Mouse (Mus musculus) intestine, postnatal 0 days (tissue): ENCODE measurements around the gene Smtnl1. TPM values are rescaled to one million over a fixed set of nuclear protein-coding genes. Genes with fewer than 3 reads are reported as not detected.

Experiments
- ATAC-seq: fragments of 200-750 bp; cut with Nextera tagmentation; 2 replicates; pipeline ENCODE4 v1.8.0; 2017; ENCODE audit warnings: mild to moderate bottlenecking, moderate TSS enrichment, moderate library complexity
- H3K27ac ChIP-seq: fragments of 300-500 bp; sonication (generic); 2 replicates; pipeline ENCODE4 v1.5.1; 2014; ENCODE audit warnings: mild to moderate bottlenecking, low read depth, low read length, moderate library complexity
- H3K27me3 ChIP-seq: fragments of 300-500 bp; sonication (generic); replicated peaks from 2 replicates; pipeline ENCODE4 v1.6.1; 2014; ENCODE audit warnings: low read length, mixed read lengths; ENCODE audit not compliant: control insufficient read depth, insufficient read depth
- H3K36me3 ChIP-seq: fragments of 300-500 bp; sonication (generic); 2 replicates; pipeline ENCODE4 v1.6.1; 2014; ENCODE audit warnings: mild to moderate bottlenecking, moderate library complexity; ENCODE audit not compliant: control insufficient read depth, insufficient read depth
- H3K4me1 ChIP-seq: fragments of 300-500 bp; sonication (generic); replicated peaks from 2 replicates; pipeline ENCODE4 v1.6.1; 2014; ENCODE audit warnings: antibody characterized with exemption, low read length, mixed read lengths; ENCODE audit not compliant: control insufficient read depth, insufficient read depth
- H3K4me2 ChIP-seq: fragments of 300-500 bp; sonication (generic); replicated peaks from 2 replicates; pipeline ENCODE4 v1.6.1; 2014; ENCODE audit warnings: low read depth, mild to moderate bottlenecking, moderate library complexity
- H3K4me3 ChIP-seq: fragments of 300-500 bp; sonication (generic); 2 replicates; pipeline ENCODE4 v1.5.1; 2014; ENCODE audit warnings: low read depth, low read length
- H3K9ac ChIP-seq: fragments of 300-500 bp; sonication (generic); 2 replicates; pipeline ENCODE4 v1.6.1; 2014; ENCODE audit warnings: mild to moderate bottlenecking, low read depth, low read length
- H3K9me3 ChIP-seq: fragments of 300-500 bp; sonication (generic); 2 replicates; pipeline ENCODE4 v1.6.1; 2016; ENCODE audit warnings: mixed run types; ENCODE audit not compliant: control insufficient read depth
- CTCF ChIP-seq: sonication (generic); IDR thresholded peaks from 2 replicates; pipeline ENCODE4 v1.5.1; 2016; ENCODE audit warnings: low read depth, mild to moderate bottlenecking, control low read depth, antibody characterized with exemption, moderate library complexity
- WGBS: fragments of 180-500 bp; shearing (Covaris S2); extraction: QIAGEN DNeasy Blood & Tissue Kit; methylation state at CpG from one replicate; pipeline ENCODE4 v1.1.7; 2014; 5-methylcytosine and 5-hydroxymethylcytosine counted together
- polyA plus RNA-seq: library from polyadenylated mRNA; unstranded; fragments of >200 nt; fragmentation: Nextera tagmentation; extraction: Ambion mirVana; gene quantifications from 2 replicates; pipeline ENCODE4 v1.2.1, GENCODE M21; 2015

Smtnl1 gene
- 0.46 and 0.81 TPM in 2 replicates for polyA plus RNA-seq

DNA sequence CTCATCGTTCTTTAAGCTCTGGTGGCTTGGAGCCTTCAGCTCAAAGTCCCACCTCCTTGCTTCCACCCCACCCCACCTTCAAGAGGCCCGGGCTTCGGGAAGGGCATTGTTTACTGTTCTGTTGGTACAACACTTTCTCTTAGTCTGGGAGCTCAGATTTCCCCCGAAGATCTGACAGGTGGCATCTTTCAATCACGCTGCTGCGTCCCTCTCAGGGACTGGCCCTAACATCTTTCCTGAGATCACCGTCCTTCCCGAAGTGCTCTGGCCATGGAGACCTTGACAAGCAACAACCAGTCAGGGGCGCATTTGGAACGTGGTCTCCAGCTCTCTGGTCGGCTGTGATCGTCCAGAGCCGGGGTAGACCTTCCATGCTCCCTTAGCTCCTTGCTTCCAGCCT, at the start of gene Smtnl1:
Gene Smtnl1 (minus strand): TSS at position 101 of the 400 bp plus-strand sequence.
- Histone ChIP-seq H3K9me3 (no peaks in the 10 kb centered on the region), H3K27ac (no peak within 1 kb of the TSS)

DNA sequence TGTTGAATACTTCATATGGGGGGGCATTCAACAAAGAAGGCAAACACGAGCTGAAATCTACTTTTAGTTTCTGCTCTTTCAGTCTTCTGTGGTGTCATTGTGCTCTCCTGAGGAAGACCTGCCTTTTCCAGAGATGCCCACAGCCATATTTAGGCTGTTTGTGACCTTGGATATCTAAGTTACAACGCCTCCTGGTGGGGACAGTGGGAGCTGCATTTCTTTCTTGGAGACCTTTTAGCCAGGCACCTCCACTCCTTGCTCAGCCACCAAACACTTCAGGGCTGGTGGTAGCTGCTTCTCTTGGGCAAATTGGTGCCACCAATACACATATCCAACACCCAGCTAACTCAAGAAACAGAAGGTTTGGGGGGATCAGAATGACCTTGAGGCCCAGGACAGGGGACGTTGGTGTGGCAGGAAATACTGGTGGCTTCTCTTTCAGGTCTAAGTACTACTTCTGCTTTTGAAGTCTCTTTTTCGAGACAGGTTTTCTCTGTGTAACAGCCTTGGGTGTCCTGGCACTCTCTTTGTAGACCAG, 48.2 kb upstream of the Smtnl1 start:
- no peak for ATAC-seq
- H3K27me3 ChIP-seq, result peaks cover 89% of the 10 kb centered on the region
- 57% methylated on average over 4 of the region's 4 CpGs for WGBS
- H3K4me3 ChIP-seq, result no peak overlapping the region
- H3K9ac ChIP-seq, result no peak overlapping the region
- H3K4me2 ChIP-seq, result no peak overlapping the region
- TF ChIP-seq CTCF, result peak; percentile 49
- H3K9me3 ChIP-seq, result no peaks in the 10 kb centered on the region
- H3K4me1 ChIP-seq, result peaks cover 2% of the 10 kb centered on the region; the same call in 1 of the 2 replicates
- no peaks in the 10 kb centered on the region for H3K36me3 ChIP-seq
- no peak overlapping the region for H3K27ac ChIP-seq

More for the DNA sequence above, at the start of gene Smtnl1:
- 39% methylated on average over 13 of the region's 13 CpGs for WGBS
- no peak within 1 kb of the TSS for H3K9ac ChIP-seq
- H3K4me2 ChIP-seq, result 0 out of 2 replicates have a peak within 1 kb of the TSS, but pooled peaks have one; percentile 14
- peaks cover 8% of the 10 kb centered on the region for H3K27me3 ChIP-seq
- no peaks in the 10 kb centered on the region for H3K36me3 ChIP-seq
- no peaks in the 10 kb centered on the region for H3K4me1 ChIP-seq
- H3K4me3 ChIP-seq, result no peak within 1 kb of the TSS
- ATAC-seq, result no peak
- TF ChIP-seq CTCF, result no peak

DNA sequence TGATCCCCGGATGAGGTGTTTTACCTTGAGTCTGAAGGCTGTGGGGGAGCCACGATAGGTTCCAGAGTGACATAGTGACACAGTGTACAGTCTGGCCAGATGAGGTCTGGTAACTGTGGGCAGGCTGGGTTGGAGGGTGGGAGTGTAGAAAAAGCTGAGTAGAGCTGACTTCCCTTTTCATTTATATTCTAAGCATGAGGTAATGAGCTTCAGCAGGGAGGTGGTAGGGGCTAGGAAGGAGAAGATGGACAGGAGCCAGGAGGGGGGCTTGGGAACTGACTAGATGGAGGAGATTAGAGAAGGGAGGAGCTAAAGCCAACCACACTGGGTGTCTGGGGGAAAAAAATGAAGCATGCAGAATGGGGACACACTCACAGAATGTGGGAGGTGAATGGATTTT, 46.5 kb upstream of the Smtnl1 start:
- WGBS, result 67% methylated on average over 2 of the region's 2 CpGs
- TF ChIP-seq CTCF, result no peak
- Histone ChIP-seq H3K9me3 (no peaks in the 10 kb centered on the region), H3K27me3 (peaks cover 82% of the 10 kb centered on the region), H3K36me3 (no peaks in the 10 kb centered on the region), H3K4me1 (peaks cover 2% of the 10 kb centered on the region; the same call in 1 of the 2 replicates), H3K4me3 (no peak overlapping the region), H3K4me2 (no peak overlapping the region), H3K9ac (no peak overlapping the region), H3K27ac (no peak overlapping the region)
- no peak for ATAC-seq

DNA sequence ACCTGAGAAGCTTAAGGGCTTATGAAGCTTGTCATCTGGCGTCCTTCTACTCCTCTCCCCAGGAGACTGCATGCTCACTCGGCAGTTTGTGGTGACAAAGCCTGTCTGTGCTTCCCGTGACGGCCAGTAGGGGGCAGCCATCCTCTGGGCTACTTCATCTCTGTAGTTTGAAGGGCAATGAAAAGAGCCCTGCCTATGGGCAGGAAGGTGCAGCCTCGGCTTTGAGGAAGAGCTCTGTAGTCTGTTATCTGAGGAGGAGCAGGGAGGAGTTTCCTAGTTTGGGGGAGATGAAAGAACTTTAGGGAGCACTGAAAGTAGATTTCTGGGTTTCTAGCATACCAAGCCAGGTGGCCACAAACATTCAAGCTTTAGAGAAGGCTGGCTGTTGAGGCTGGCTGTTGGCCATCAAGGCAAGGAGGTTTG, 46.1 kb upstream of the Smtnl1 start:
- Histone ChIP-seq H3K4me2 (no peak overlapping the region), H3K9ac (no peak overlapping the region), H3K27ac (no peak overlapping the region), H3K27me3 (peaks cover 78% of the 10 kb centered on the region), H3K4me3 (no peak overlapping the region), H3K4me1 (peaks cover 2% of the 10 kb centered on the region; the same call in 1 of the 2 replicates), H3K9me3 (no peaks in the 10 kb centered on the region), H3K36me3 (no peaks in the 10 kb centered on the region)
- WGBS, result 15% methylated on average over 5 of the region's 5 CpGs
- ATAC-seq, result 0 out of 2 replicates have a peak, but pooled peaks have one; percentile 17
- peak; percentile 90 for TF ChIP-seq CTCF

DNA sequence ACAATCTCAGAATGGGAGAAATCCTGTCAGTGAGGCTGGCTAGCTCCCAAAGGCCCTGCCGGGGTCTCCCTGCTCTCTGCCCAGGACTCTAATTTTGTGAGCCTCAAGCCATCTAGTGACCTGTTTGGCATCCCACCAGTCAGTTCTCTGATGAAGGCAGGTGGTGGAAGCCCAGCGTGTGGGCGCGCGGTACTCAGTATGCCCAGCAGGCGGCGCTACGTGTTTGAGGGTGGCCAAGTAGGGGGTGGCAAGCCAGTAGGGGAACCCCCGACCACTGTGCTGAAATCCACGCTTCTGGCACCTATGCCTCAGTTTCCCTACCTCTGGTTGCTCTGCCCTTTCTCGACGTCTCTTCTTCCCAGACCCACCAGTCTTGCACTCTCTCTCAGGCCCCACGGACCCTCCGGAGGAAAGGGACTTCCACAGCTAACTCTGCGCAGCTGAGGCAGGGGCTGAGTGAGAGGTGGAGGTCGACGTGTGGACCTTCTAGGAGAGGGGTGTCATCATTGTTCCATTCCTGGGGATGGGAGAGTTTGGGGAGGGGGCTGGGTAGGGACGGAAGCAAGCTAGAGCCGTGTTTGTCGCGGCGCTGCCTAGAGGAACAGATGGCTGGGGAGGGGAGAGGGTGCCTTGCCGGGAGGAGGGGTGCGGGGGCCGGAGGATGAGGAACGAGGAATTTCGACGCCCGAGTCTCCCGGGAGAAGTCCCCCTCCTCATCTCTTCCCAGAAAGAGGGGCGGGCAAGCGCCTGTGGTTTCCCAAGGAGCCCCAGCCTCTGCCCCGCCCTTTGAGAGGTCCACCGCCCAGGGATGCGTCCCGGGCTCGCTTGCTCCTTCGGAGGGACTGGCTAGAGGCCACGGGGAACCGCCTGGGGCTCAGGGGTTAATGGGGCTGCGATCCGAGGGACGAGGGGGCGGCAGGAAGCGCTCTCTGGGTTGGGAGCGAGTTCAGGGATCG, 43.4 kb upstream of the Smtnl1 start:
- Histone ChIP-seq H3K27ac (no peak overlapping the region), H3K4me2 (peak overlapping the region; percentile 62), H3K9me3 (no peaks in the 10 kb centered on the region), H3K4me1 (0 out of 2 replicates have a peak, but pooled peaks cover 2% of the 10 kb centered on the region), H3K27me3 (peaks cover 51% of the 10 kb centered on the region), H3K9ac (no peak overlapping the region), H3K4me3 (peak overlapping the region; percentile 32), H3K36me3 (peaks cover 9% of the 10 kb centered on the region; the same call in 1 of the 2 replicates)
- 2% methylated on average over 44 of the region's 47 CpGs for WGBS
- no peak for ATAC-seq
- peak; percentile 86 for TF ChIP-seq CTCF

DNA sequence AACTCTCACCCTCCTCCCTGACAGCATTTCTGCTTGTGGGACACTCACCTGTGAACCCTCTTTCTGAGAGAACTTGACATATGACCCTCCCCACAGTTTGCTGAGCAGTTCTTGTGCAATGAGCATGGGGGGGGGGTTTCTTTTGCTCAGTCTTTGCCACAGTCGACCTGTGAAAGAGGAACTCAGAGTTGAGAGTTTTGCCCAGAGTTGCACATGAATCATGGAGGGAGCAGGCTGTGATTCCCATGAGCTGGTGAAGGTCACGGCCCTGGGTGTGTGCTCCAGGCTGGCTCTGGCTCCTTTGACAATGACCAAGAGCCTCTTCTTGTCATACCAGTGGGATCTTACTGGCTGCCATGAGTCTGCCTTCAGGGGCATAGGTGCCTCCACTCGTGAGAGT, 39.8 kb upstream of the Smtnl1 start:
- H3K27me3 ChIP-seq, result peaks cover 21% of the 10 kb centered on the region
- H3K9ac ChIP-seq, result no peak overlapping the region
- H3K9me3 ChIP-seq, result no peaks in the 10 kb centered on the region
- H3K4me2 ChIP-seq, result no peak overlapping the region
- no peak overlapping the region for H3K27ac ChIP-seq
- no peak for TF ChIP-seq CTCF
- ATAC-seq, result no peak
- WGBS, result 84% methylated on average over 3 of the region's 3 CpGs
- H3K36me3 ChIP-seq, result peaks cover 18% of the 10 kb centered on the region
- H3K4me3 ChIP-seq, result no peak overlapping the region
- 0 out of 2 replicates have a peak, but pooled peaks cover 2% of the 10 kb centered on the region for H3K4me1 ChIP-seq
